Mouse (Mus musculus) lung, postnatal 14 days (tissue): Measurements from ENCODE around the gene Tulp3.

ENCODE experiments used
- DNase-seq: peaks from one replicate; pipeline ENCODE4 v3.0.0; 2021

Gene Tulp3

GRCm38 (mm10) chr6:128295876-128296749 is 59.5 kb downstream of the Tulp3 start:
- DNase-seq, result peak; percentile 76

- no peak for DNase-seq
These were observed 64.4 kb downstream of the Tulp3 start for GRCm38 (mm10) chr6:128291284-128291683.

GRCm38 (mm10) chr6:128288681-128289080 is 67.0 kb downstream of the Tulp3 start:
- DNase-seq, result no peak

- DNase-seq, result peak; percentile 75
These were observed 69.7 kb downstream of the Tulp3 start for GRCm38 (mm10) chr6:128285792-128286430.

GRCm38 (mm10) chr6:128282126-128282525 is 73.5 kb downstream of the Tulp3 start:
- DNase-seq, result no peak

- DNase-seq, result no peak
These were observed 75.0 kb downstream of the Tulp3 start for GRCm38 (mm10) chr6:128280472-128281145.

- DNase-seq, result no peak
These were observed 76.0 kb downstream of the Tulp3 start for GRCm38 (mm10) chr6:128279608-128280007.

GRCm38 (mm10) chr6:128279099-128279498 is 76.6 kb downstream of the Tulp3 start:
- no peak for DNase-seq

GRCm38 (mm10) chr6:128277132-128278085 is 78.2 kb downstream of the Tulp3 start:
- DNase-seq, result no peak

GRCm38 (mm10) chr6:128276349-128276748 is 79.3 kb downstream of the Tulp3 start:
- no peak for DNase-seq

- DNase-seq, result peak; percentile 61
These were observed 80.1 kb downstream of the Tulp3 start for GRCm38 (mm10) chr6:128275506-128276064.

GRCm38 (mm10) chr6:128273507-128273906 is 82.1 kb downstream of the Tulp3 start:
- no peak for DNase-seq

- DNase-seq, result no peak
These were observed 82.9 kb downstream of the Tulp3 start for GRCm38 (mm10) chr6:128272754-128273153.
